Mouse (Mus musculus): ENCODE results near the gene Tnfrsf8. TPM values are rescaled to one million over a fixed set of nuclear protein-coding genes. Genes with fewer than 3 reads are reported as not detected.

Tnfrsf8 gene
- polyA plus RNA-seq, 2 experiments, result 0.14 to 0.16 TPM

DNA sequence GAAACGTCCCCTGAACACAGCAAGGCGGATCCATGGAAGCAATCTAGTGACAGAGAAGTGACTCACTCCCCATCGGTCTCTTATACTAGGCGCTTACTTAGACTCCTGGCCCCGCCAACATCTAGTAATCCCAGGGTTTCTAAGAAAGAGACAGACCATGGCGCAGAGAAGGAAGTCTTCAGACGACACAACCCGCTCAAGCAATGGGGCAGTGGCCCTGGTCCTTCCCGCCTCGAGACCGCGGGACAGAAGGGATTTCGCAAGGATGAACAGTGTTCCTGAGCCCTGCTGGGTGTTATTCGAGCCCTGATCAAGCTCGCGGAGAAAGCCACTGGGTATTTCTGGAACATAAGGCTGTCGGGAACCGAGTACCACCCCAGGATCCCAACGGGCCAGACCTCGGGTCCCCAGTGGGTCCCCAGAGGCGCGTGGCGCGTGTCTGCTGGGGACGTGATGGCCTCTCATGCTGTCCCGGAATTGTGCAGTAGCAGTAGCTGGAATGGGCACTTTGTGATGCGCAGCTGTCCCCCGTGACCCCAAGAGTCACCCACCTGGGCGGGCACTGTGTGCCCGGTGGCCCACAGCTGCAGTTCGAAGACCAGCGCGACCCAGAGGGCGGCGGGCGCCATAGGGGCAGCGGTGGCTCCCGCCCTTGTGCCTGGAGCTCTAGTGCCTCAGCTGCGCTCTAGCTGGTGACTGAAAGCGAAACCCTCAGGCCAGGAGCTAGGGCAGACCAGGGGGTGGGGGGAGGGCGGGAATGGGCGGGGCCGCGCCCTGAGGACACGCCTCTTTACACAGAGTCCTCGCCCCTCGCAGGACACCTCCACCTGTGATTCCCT lies 68.6 kb downstream of the Tnfrsf8 start, which contains the start of gene Tnfrsf1b:
Tnfrsf1b (minus strand) TSS at position 698 of the 839 bp plus-strand sequence.
- Histone ChIP-seq H3K4me2 (replicated peaks; ENCODE audit: low read depth, low read length, severe bottlenecking) (peak within 1 kb of the TSS; percentile 86), H3K36me3 (ENCODE audit: control insufficient read depth, insufficient read depth, low read length) (no peaks in the 10 kb centered on the region), H3K9ac (ENCODE audit: low read depth, low read length, severe bottlenecking) (peak within 1 kb of the TSS; percentile 55), H3K27me3 (ENCODE audit: control insufficient read depth, insufficient read depth, low read length) (peaks cover 6% of the 10 kb centered on the region), H3K4me3 (replicated peaks; ENCODE audit: low read length) (peak within 1 kb of the TSS; percentile 45), H3K4me1 (ENCODE audit: control insufficient read depth, insufficient read depth, low read length) (no peaks in the 10 kb centered on the region), H3K27ac (replicated peaks; ENCODE audit: low read depth, low read length) (no peak within 1 kb of the TSS), H3K9me3 (ENCODE audit: control insufficient read depth, low read length) (no peaks in the 10 kb centered on the region)
- ATAC-seq (ENCODE audit: low FRiP score, low read depth), result peak; percentile 55
- under 1% methylated on average over 42 of the region's 47 CpGs for WGBS
- DNase-seq (ENCODE audit: low spot score), result peak; percentile 25
- TF ChIP-seq POLR2A (IDR thresholded peaks at IDR 0.05; ENCODE audit: borderline replicate concordance, extremely low read depth, insufficient read depth, insufficient read length), result no peak

DNA sequence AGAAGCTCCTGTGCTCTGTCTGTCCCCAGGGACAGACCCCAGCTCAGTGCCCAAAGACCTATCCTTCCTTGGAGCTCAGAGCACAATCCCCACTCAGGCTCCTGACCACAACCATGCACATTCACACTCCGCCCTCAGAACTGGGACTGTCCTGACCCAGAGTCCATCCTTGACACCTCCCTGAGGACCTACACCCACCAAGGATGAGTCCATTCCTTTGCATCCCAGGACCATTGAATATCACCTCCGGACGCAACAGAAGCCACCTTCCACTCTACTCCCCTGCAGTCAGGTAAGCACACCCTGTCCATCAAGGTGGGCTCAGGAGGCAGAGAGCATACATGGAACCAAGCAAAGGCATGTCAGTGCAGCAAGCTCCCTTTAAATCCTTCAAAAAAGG lies 69.4 kb downstream of the Tnfrsf8 start:
- Histone ChIP-seq H3K36me3 (ENCODE audit: control insufficient read depth, insufficient read depth, low read length) (no peaks in the 10 kb centered on the region), H3K4me3 (replicated peaks; ENCODE audit: low read length) (peak overlapping the region; percentile 45; the same call in 1 of the 2 replicates), H3K9me3 (ENCODE audit: control insufficient read depth, low read length) (no peaks in the 10 kb centered on the region), H3K4me1 (ENCODE audit: control insufficient read depth, insufficient read depth, low read length) (no peaks in the 10 kb centered on the region), H3K9ac (ENCODE audit: low read depth, low read length, severe bottlenecking) (no peak overlapping the region), H3K4me2 (replicated peaks; ENCODE audit: low read depth, low read length, severe bottlenecking) (peak overlapping the region; percentile 86), H3K27me3 (ENCODE audit: control insufficient read depth, insufficient read depth, low read length) (peaks cover 6% of the 10 kb centered on the region), H3K27ac (replicated peaks; ENCODE audit: low read depth, low read length) (no peak overlapping the region)
- DNase-seq (ENCODE audit: low spot score), result no peak
- 92% methylated on average over 3 of the region's 3 CpGs for WGBS
- no peak for TF ChIP-seq POLR2A (IDR thresholded peaks at IDR 0.05; ENCODE audit: borderline replicate concordance, extremely low read depth, insufficient read depth, insufficient read length)
- no peak for ATAC-seq (ENCODE audit: low FRiP score, low read depth)

DNA sequence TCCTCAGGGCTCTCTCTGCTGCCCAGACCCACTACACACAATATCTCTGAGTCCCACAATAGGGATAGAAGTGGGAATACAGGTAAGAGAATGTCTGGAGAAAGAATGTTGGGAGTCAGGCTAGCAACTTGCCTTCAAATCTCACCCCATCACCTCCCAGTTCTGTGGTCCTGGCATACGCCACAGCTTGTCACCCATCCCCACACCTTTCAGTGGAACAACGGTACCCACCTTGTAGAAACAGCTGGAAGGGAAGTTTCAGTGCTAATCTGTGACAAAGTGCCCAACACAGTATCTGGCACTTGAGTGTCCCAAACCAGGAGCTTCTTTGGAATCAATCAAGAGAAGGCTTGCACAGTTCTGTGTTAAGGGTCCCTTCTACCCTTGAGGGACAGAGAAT lies 70.3 kb downstream of the Tnfrsf8 start:
- ATAC-seq (ENCODE audit: low FRiP score, low read depth) (no peak), DNase-seq (ENCODE audit: low spot score) (no peak)
- no peak for TF ChIP-seq POLR2A (IDR thresholded peaks at IDR 0.05; ENCODE audit: borderline replicate concordance, extremely low read depth, insufficient read depth, insufficient read length)
- 95% methylated on average over 2 of the region's 2 CpGs for WGBS
- Histone ChIP-seq H3K36me3 (ENCODE audit: control insufficient read depth, insufficient read depth, low read length) (no peaks in the 10 kb centered on the region), H3K27me3 (ENCODE audit: control insufficient read depth, insufficient read depth, low read length) (peaks cover 6% of the 10 kb centered on the region), H3K9me3 (ENCODE audit: control insufficient read depth, low read length) (no peaks in the 10 kb centered on the region), H3K4me3 (replicated peaks; ENCODE audit: low read length) (no peak overlapping the region), H3K4me2 (replicated peaks; ENCODE audit: low read depth, low read length, severe bottlenecking) (no peak overlapping the region), H3K27ac (replicated peaks; ENCODE audit: low read depth, low read length) (no peak overlapping the region), H3K9ac (ENCODE audit: low read depth, low read length, severe bottlenecking) (no peak overlapping the region), H3K4me1 (ENCODE audit: control insufficient read depth, insufficient read depth, low read length) (peaks cover 5% of the 10 kb centered on the region; the same call in 1 of the 2 replicates)

DNA sequence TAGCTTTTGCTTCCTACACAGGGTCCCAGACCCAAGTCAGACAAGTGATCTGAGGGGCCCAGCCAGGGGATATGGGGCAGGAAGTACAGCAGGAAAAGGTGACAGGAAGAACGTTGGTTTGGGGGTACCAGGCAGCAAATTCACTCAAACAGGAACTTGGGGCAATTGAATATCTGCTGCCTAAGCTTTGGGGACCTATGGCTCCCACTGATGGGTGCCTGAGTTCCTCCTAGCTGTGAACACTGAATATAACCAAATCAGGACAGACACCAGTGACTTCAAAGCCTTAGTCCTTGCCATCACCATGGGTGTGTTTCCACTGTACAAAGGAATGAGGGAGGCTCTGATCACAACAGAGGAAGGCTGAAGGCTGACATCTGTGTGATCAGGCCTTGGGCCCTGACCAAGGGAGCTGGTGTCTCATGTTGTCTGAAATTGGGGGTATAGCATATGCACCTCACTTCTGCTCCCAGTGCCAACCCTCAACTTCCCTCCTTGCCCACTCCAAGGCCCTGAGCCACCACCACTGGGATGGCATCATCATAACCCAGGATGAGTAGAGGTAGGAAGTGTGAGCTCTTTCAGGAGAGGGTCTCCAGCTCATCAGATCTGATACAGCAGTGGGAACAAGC lies 72.1 kb downstream of the Tnfrsf8 start:
- no peak for TF ChIP-seq POLR2A (IDR thresholded peaks at IDR 0.05; ENCODE audit: borderline replicate concordance, extremely low read depth, insufficient read depth, insufficient read length)
- WGBS, result 80% methylated on average over 1 of the region's 1 CpGs

DNA sequence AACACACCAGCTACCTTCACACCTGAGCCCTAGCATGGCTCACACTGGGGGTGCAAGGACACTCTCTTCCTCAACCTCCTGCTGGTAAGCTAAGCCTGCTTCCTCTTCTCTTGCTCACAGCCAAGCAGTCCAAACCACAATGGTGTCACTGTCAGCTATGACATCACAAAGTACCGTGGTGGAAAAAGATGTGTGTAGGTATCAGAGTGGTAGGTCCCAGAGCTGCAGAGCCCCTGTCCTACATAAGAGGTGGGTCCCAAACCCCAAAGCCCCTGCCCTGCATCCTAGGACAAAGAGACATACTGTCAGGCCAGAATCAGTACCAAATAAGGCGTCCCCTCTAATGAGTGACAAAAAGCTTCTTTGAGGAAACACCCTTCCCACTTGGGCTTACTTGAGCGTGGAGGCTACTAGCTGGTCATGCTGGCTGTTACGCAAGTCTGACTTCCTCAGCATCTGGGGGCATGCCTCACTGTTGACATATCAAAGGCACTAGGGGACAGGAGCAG lies 74.2 kb downstream of the Tnfrsf8 start:
- Histone ChIP-seq H3K4me3 (replicated peaks; ENCODE audit: low read length) (no peak overlapping the region), H3K27me3 (ENCODE audit: control insufficient read depth, insufficient read depth, low read length) (no peaks in the 10 kb centered on the region), H3K27ac (replicated peaks; ENCODE audit: low read depth, low read length) (no peak overlapping the region), H3K36me3 (ENCODE audit: control insufficient read depth, insufficient read depth, low read length) (no peaks in the 10 kb centered on the region), H3K9ac (ENCODE audit: low read depth, low read length, severe bottlenecking) (no peak overlapping the region), H3K4me1 (ENCODE audit: control insufficient read depth, insufficient read depth, low read length) (peaks cover 14% of the 10 kb centered on the region), H3K4me2 (replicated peaks; ENCODE audit: low read depth, low read length, severe bottlenecking) (no peak overlapping the region), H3K9me3 (ENCODE audit: control insufficient read depth, low read length) (no peaks in the 10 kb centered on the region)
- no peak for TF ChIP-seq POLR2A (IDR thresholded peaks at IDR 0.05; ENCODE audit: borderline replicate concordance, extremely low read depth, insufficient read depth, insufficient read length)
- DNase-seq (ENCODE audit: low spot score), result no peak
- ATAC-seq (ENCODE audit: low FRiP score, low read depth), result no peak
- 79% methylated on average over 4 of the region's 4 CpGs for WGBS

More for the DNA sequence above, 72.1 kb downstream of the Tnfrsf8 start:
- Histone ChIP-seq H3K9ac (ENCODE audit: low read depth, low read length, severe bottlenecking) (no peak overlapping the region), H3K27ac (replicated peaks; ENCODE audit: low read depth, low read length) (no peak overlapping the region), H3K36me3 (ENCODE audit: control insufficient read depth, insufficient read depth, low read length) (no peaks in the 10 kb centered on the region), H3K4me1 (ENCODE audit: control insufficient read depth, insufficient read depth, low read length) (peaks cover 14% of the 10 kb centered on the region), H3K4me3 (replicated peaks; ENCODE audit: low read length) (no peak overlapping the region), H3K27me3 (ENCODE audit: control insufficient read depth, insufficient read depth, low read length) (peaks cover 6% of the 10 kb centered on the region), H3K4me2 (replicated peaks; ENCODE audit: low read depth, low read length, severe bottlenecking) (no peak overlapping the region), H3K9me3 (ENCODE audit: control insufficient read depth, low read length) (no peaks in the 10 kb centered on the region)
- DNase-seq (ENCODE audit: low spot score) (no peak), ATAC-seq (ENCODE audit: low FRiP score, low read depth) (no peak)
